Mouse (Mus musculus): ENCODE results near the gene Btbd18. TPM values are rescaled to one million over a fixed set of nuclear protein-coding genes. Genes with fewer than 3 reads are reported as not detected.
A peak's percentile ranks its signal among the peaks of the same experiment; 100 is the strongest.

The Btbd18 gene
- polyA plus RNA-seq, 1 experiment: not detected

DNA sequence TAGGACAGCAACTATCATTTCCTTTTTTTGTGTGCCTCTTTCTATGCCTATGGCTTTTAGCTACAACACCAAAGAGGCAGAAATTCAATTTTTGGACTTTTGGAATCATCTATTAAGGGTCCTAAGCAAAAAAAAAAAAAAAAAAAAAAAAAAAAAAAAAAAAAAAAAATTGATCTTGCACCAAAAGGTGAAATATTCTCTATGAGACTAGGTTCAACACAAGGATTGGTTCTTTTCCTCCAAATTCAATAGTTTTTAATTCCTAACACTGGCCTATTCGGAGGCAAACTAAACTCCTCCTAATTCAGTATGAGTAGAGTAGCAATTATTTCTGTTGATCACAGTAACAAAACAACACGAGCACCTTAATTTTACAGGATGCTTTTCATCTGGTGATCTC is 53.0 kb downstream of the Btbd18 start:
- Histone ChIP-seq H3K27me3 (ENCODE audit: control insufficient read depth) (no peaks in the 10 kb centered on the region), H3K4me3 (replicated peaks) (no peak overlapping the region), H3K36me3 (ENCODE audit: control insufficient read depth) (peaks cover 61% of the 10 kb centered on the region), H3K4me1 (ENCODE audit: control insufficient read depth) (peaks cover 69% of the 10 kb centered on the region), H3K9me3 (ENCODE audit: control insufficient read depth, low read length) (no peaks in the 10 kb centered on the region)
- TF ChIP-seq GATA1 (IDR thresholded peaks at IDR 0.05; ENCODE audit: low read length): no peak
- TF ChIP-seq TAL1 (IDR thresholded peaks at IDR 0.05; ENCODE audit: low read length): no peak; the same call in 2 of the 3 replicates

DNA sequence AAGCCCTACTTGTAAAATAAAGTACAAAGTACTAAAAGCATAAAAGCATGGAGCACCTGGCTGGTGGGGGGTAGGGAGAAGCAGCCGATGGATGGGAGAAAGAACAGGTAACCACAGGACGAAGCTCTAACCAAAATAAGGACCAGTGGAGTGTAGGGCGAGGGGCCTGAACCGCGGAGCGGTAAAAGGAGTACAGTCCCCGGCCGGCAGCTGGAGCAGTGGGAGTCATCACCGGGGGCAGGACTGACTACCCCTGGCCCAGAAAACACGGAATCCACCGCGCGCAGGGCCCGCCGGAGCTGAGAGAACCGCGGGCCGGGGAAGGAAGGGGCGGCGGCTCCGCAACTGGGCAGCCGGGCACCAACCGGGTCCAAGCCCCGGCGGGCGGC is 55.5 kb downstream of the Btbd18 start:
- H3K27me3 ChIP-seq (ENCODE audit: control insufficient read depth): no peaks in the 10 kb centered on the region
- no peaks in the 10 kb centered on the region for H3K9me3 ChIP-seq (ENCODE audit: control insufficient read depth, low read length)
- H3K36me3 ChIP-seq (ENCODE audit: control insufficient read depth): peaks cover 46% of the 10 kb centered on the region
- TF ChIP-seq GATA1 (IDR thresholded peaks at IDR 0.05; ENCODE audit: low read length) (no peak), TAL1 (IDR thresholded peaks at IDR 0.05; ENCODE audit: low read length) (no peak)
- peak overlapping the region; percentile 99 for H3K4me3 ChIP-seq (replicated peaks)
- H3K4me1 ChIP-seq (ENCODE audit: control insufficient read depth): peaks cover 70% of the 10 kb centered on the region

GRCm38 (mm10) chr2:84714811-84715561 is 56.1 kb downstream of the Btbd18 start, which contains the start of gene Zdhhc5:
Gene Zdhhc5 (minus strand): TSS chr2:84715180.
- peaks cover 43% of the 10 kb centered on the region for H3K36me3 ChIP-seq (ENCODE audit: control insufficient read depth)
- TF ChIP-seq TAL1 (IDR thresholded peaks at IDR 0.05; ENCODE audit: low read length) (no peak), GATA1 (IDR thresholded peaks at IDR 0.05; ENCODE audit: low read length) (no peak)
- no peaks in the 10 kb centered on the region for H3K9me3 ChIP-seq (ENCODE audit: control insufficient read depth, low read length)
- peak within 1 kb of the TSS; percentile 99 for H3K4me3 ChIP-seq (replicated peaks)
- H3K27me3 ChIP-seq (ENCODE audit: control insufficient read depth): no peaks in the 10 kb centered on the region
- H3K4me1 ChIP-seq (ENCODE audit: control insufficient read depth): peaks cover 67% of the 10 kb centered on the region

- Histone ChIP-seq H3K4me3 (replicated peaks) (peak overlapping the region; percentile 99), H3K36me3 (ENCODE audit: control insufficient read depth) (peaks cover 43% of the 10 kb centered on the region), H3K4me1 (ENCODE audit: control insufficient read depth) (peaks cover 61% of the 10 kb centered on the region), H3K27me3 (ENCODE audit: control insufficient read depth) (no peaks in the 10 kb centered on the region), H3K9me3 (ENCODE audit: control insufficient read depth, low read length) (no peaks in the 10 kb centered on the region)
- no peak for TF ChIP-seq TAL1 (IDR thresholded peaks at IDR 0.05; ENCODE audit: low read length)
- no peak for TF ChIP-seq GATA1 (IDR thresholded peaks at IDR 0.05; ENCODE audit: low read length)
Observed at GRCm38 (mm10) chr2:84715562-84716361, 56.9 kb downstream of the Btbd18 start.

DNA sequence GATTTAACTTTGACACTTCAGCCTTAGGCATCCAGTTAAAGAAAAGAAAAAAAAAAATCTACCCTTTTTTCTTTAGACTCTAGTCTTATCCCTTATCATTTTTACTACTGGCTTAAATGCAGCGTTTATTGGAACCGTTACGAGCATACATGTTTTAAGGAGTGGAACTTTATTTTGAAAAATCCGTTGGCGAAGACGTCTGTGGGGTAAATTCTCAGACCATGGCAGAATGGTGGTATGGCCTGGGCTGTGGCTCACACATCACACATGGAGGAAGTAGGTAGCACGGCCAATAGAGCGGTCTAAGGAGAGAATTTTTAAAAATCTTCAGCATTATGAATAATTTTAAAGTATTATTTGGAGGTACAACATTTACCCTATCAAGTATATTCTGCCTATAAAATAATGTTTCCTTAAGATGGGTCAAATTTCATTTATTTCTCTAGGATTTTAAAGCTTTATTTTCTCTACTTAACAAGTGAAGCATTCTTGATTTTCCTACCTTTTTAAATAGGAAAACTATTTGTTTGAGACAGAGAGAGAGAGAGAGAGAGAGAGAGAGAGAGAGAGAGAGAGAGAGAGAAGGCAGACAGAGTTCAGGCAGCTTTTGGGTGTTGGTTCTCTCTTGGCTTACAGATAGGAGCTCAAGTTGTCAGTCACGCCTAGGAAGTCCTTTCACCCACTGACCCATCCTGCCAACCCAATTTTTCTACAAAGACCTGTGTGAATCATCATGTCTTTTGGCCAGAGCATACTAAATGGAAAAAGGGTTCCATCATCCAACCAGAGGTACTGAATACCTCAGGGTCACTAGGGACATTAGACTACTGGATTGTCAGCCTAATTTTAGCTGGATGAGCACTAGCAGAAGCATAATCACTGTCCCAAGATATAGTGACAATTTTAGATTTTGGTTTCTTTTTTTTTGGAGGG is 57.8 kb downstream of the Btbd18 start:
- Histone ChIP-seq H3K4me3 (replicated peaks) (peak overlapping the region; percentile 99), H3K27me3 (ENCODE audit: control insufficient read depth) (no peaks in the 10 kb centered on the region), H3K9me3 (ENCODE audit: control insufficient read depth, low read length) (no peaks in the 10 kb centered on the region), H3K36me3 (ENCODE audit: control insufficient read depth) (peaks cover 43% of the 10 kb centered on the region), H3K4me1 (ENCODE audit: control insufficient read depth) (peaks cover 61% of the 10 kb centered on the region)
- no peak for TF ChIP-seq GATA1 (IDR thresholded peaks at IDR 0.05; ENCODE audit: low read length)
- TF ChIP-seq TAL1 (IDR thresholded peaks at IDR 0.05; ENCODE audit: low read length): no peak

GRCm38 (mm10) chr2:84717357-84717756 is 58.5 kb downstream of the Btbd18 start:
- H3K4me3 ChIP-seq (replicated peaks): peak overlapping the region; percentile 99
- peaks cover 63% of the 10 kb centered on the region for H3K4me1 ChIP-seq (ENCODE audit: control insufficient read depth)
- TF ChIP-seq GATA1 (IDR thresholded peaks at IDR 0.05; ENCODE audit: low read length) (no peak), TAL1 (IDR thresholded peaks at IDR 0.05; ENCODE audit: low read length) (no peak)
- H3K9me3 ChIP-seq (ENCODE audit: control insufficient read depth, low read length): no peaks in the 10 kb centered on the region
- H3K27me3 ChIP-seq (ENCODE audit: control insufficient read depth): no peaks in the 10 kb centered on the region
- H3K36me3 ChIP-seq (ENCODE audit: control insufficient read depth): peaks cover 45% of the 10 kb centered on the region

Other genes starting within 250 kb of the Btbd18 start
- gene Calcrl, start 233.7 kb upstream of the Btbd18 start, polyA plus RNA-seq (2012): not detected in 2 replicates
- gene Tfpi, start 182.3 kb upstream of the Btbd18 start, polyA plus RNA-seq (2012): 0.09 TPM in 1 of 2 replicates, not detected in the other
- gene Ctnnd1, start 8.3 kb upstream of the Btbd18 start, polyA plus RNA-seq (2012): 0.23 and 0.29 TPM in 2 replicates
- gene Selenoh, start 11.7 kb downstream of the Btbd18 start, polyA plus RNA-seq (2012): 19.5 and 22.6 TPM in 2 replicates
- not detected in 2 replicates for gene Gm28635, start 19.0 kb downstream of the Btbd18 start, polyA plus RNA-seq (2012)
- gene Med19, start 19.3 kb downstream of the Btbd18 start, polyA plus RNA-seq (2012): 3.0 and 3.1 TPM in 2 replicates
- 0.56 and 0.83 TPM in 2 replicates for gene Tmx2, start 20.1 kb downstream of the Btbd18 start, polyA plus RNA-seq (2012)
- 5.5 and 5.9 TPM in 2 replicates for gene Zdhhc5, start 56.1 kb downstream of the Btbd18 start, polyA plus RNA-seq (2012)
- 0.18 and 0.22 TPM in 2 replicates for gene Clp1, start 68.3 kb downstream of the Btbd18 start, polyA plus RNA-seq (2012)
- gene Ypel4, start 75.0 kb downstream of the Btbd18 start, polyA plus RNA-seq (2012): 145 and 156 TPM in 2 replicates
- 0.10 and 0.76 TPM in 2 replicates for gene Gm19426, start 84.6 kb downstream of the Btbd18 start, polyA plus RNA-seq (2012)
- gene Serping1, start 116.4 kb downstream of the Btbd18 start, polyA plus RNA-seq (2012): not detected in 2 replicates
- 9.9 and 22.9 TPM in 2 replicates for gene Ube2l6, start 139.7 kb downstream of the Btbd18 start, polyA plus RNA-seq (2012)
- 0.08 and 0.09 TPM in 2 replicates for gene Smtnl1, start 163.6 kb downstream of the Btbd18 start, polyA plus RNA-seq (2012)
- gene Timm10, start 167.9 kb downstream of the Btbd18 start, polyA plus RNA-seq (2012): 0.90 and 0.99 TPM in 2 replicates
- 20.3 and 29.2 TPM in 2 replicates for gene Slc43a1, start 179.8 kb downstream of the Btbd18 start, polyA plus RNA-seq (2012)
- not detected in 2 replicates for gene Rtn4rl2, start 227.6 kb downstream of the Btbd18 start, polyA plus RNA-seq (2012)